Mouse (Mus musculus) G1E (cell line): ENCODE measurements at regions not wholly inside any gene's neighbourhood (a gene's known extent, or its start where the extent isn't known, plus 50 kb on each side); places are given as distances from the start of the nearest gene placed in this dataset.

Experiments used
- ATAC-seq: 2 replicates; pipeline ENCODE4 v1.8.0; 2016; ENCODE audit warnings: mild to moderate bottlenecking; ENCODE audit not compliant: insufficient number of reproducible peaks, poor library complexity, low FRiP score, severe bottlenecking; ENCODE audit errors: extremely low read depth
- DNase-seq: peaks from one replicate; pipeline ENCODE4 v3.0.0; 2012; ENCODE audit warnings: low spot score
- H3K27me3 ChIP-seq: 2 replicates; pipeline ENCODE4 v1.6.1; 2012; ENCODE audit warnings: mild to moderate bottlenecking, low read length, inconsistent platforms; ENCODE audit not compliant: insufficient read depth
- H3K36me3 ChIP-seq: replicated peaks from 2 replicates; pipeline ENCODE3; 2012; ENCODE audit warnings: mild to moderate bottlenecking, inconsistent platforms
- H3K4me1 ChIP-seq: 2 replicates; pipeline ENCODE4 v1.6.1; 2012; ENCODE audit warnings: low read depth, low read length, inconsistent platforms, mixed read lengths; ENCODE audit not compliant: insufficient read depth
- H3K4me3 ChIP-seq: 2 replicates; pipeline ENCODE4 v1.5.1; 2012; ENCODE audit warnings: low read depth, mild to moderate bottlenecking, inconsistent platforms, low read length, moderate library complexity, mixed read lengths
- H3K9me3 ChIP-seq: replicated peaks from 2 replicates; pipeline ENCODE4 v1.6.1; 2012; ENCODE audit warnings: inconsistent platforms
- CTCF ChIP-seq: IDR thresholded peaks from 2 replicates; pipeline ENCODE4 v1.5.1; 2012; ENCODE audit warnings: low read depth, low read length, inconsistent platforms, mixed read lengths
- GATA1 ChIP-seq: IDR thresholded peaks from 2 replicates; pipeline ENCODE4 v1.6.1; 2012; ENCODE audit warnings: borderline replicate concordance, low read length, inconsistent platforms, mixed read lengths
- GATA2 ChIP-seq: IDR thresholded peaks from 2 replicates; pipeline ENCODE4 v1.6.1; 2012; ENCODE audit warnings: low read depth, low read length, inconsistent platforms, borderline replicate concordance
- POLR2AphosphoS5 ChIP-seq: IDR thresholded peaks from 2 replicates; pipeline ENCODE4 v1.6.1; 2012; ENCODE audit warnings: low read depth, low read length, inconsistent platforms; ENCODE audit not compliant: insufficient replicate concordance
- TAL1 ChIP-seq: conservative IDR thresholded peaks from 2 replicates; pipeline ENCODE4 v1.6.1; 2012; ENCODE audit warnings: low read depth, low read length, inconsistent platforms, mixed read lengths

DNA sequence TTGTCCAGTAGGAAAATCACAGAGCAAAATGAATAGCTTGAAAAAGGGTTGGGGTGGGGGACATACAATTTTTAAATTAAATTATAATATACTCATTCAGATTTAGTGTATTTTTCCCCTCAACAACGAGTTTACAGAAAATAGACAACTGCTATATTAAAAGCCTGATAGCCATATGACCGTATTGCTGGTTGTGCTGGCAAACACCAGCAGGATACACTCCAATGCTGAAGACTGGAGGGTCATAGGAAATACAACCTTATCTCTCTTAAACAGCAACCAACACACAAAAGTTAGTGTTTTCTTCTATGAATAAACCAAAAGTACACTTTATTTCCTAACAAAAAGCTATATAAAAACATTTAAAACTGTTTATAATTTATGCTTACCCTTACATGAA is 206.4 kb upstream of the P2ry1 start:
- Histone ChIP-seq H3K4me3 (no peak overlapping the region), H3K9me3 (peaks cover 2% of the 10 kb centered on the region; the same call in 1 of the 2 replicates), H3K27me3 (no peaks in the 10 kb centered on the region), H3K36me3 (no peaks in the 10 kb centered on the region), H3K4me1 (peaks cover 28% of the 10 kb centered on the region)
- TF ChIP-seq GATA2, result no peak
- TF ChIP-seq GATA1, result no peak
- TF ChIP-seq POLR2AphosphoS5, result no peak
- TF ChIP-seq CTCF, result no peak
- no peak for TF ChIP-seq TAL1
- DNase-seq (no peak), ATAC-seq (no peak)

DNA sequence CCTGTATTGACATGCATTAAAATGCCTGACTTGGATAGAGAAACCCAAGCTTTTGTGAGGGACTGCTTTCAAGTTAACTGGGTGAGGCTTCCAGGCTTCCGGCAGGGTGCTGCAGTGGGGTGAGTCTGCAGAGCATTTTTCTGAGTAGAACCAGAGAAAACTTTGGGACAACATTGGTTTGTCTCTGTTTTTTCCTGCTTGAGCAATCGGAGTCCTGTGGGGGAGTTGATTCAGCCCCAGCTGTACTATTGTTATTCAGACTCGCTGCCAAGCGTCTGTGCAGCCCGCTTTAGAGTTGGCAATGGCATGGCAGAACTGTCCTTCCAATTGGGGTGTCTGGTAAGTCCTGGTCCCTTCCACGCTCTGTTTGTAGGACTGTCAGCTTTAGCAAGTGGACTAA is 204.8 kb upstream of the P2ry1 start:
- no peak for DNase-seq
- H3K36me3 ChIP-seq, result no peaks in the 10 kb centered on the region

DNA sequence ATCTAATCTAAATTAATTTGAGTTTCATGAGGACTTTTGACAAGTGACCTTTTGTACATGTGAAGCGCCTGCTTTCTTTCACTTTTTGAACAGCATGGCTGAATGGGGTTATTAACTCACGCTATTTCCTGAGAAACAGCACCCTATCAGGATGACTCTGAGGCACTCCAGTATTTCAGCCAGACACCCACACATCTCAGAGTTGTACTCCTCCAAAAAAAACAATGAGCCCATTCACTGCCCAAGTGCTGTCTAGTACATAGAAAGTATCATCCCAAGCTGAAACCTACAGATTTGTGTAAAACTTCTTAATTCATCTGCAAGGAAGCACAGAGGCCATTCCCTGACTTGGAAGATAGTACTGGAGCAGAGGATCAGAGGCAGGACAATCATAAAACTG is 204.1 kb upstream of the P2ry1 start:
- TF ChIP-seq GATA1, result no peak
- no peak for TF ChIP-seq GATA2
- TF ChIP-seq CTCF, result no peak
- no peak for TF ChIP-seq TAL1
- TF ChIP-seq POLR2AphosphoS5, result no peak

More for the DNA sequence above, 204.8 kb upstream of the P2ry1 start:
- no peak overlapping the region for H3K4me3 ChIP-seq
- TF ChIP-seq GATA2 (no peak), GATA1 (no peak), POLR2AphosphoS5 (no peak), CTCF (no peak), TAL1 (no peak)
- ATAC-seq, result no peak
- H3K27me3 ChIP-seq, result no peaks in the 10 kb centered on the region
- H3K4me1 ChIP-seq, result peaks cover 17% of the 10 kb centered on the region
- peaks cover 2% of the 10 kb centered on the region; the same call in 1 of the 2 replicates for H3K9me3 ChIP-seq

DNA sequence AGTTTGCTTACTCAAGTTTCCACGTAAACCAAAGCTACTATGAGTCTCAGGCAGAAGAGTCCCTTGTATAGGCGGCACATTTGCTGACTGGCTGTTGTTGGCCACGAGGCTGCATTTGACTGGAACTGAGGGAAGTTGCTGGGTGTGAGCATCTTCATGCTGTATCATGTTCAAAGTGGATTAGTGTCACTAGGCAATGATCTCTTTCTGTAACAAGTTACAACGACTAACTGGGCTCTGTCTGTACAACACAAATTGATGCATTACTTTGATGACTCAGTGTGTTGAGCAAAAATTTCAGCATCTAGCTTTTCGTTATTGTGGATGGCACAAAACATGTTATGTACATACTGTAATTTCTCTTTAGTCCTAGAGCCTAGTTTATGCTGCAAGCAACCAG is 203.7 kb upstream of the P2ry1 start:
- H3K36me3 ChIP-seq, result no peaks in the 10 kb centered on the region
- peaks cover 2% of the 10 kb centered on the region; the same call in 1 of the 2 replicates for H3K9me3 ChIP-seq
- ATAC-seq (no peak), DNase-seq (no peak)
- H3K4me1 ChIP-seq, result peaks cover 15% of the 10 kb centered on the region
- no peak overlapping the region for H3K4me3 ChIP-seq
- H3K27me3 ChIP-seq, result no peaks in the 10 kb centered on the region
- TF ChIP-seq CTCF, result no peak
- TF ChIP-seq GATA1, result no peak
- no peak for TF ChIP-seq GATA2
- TF ChIP-seq TAL1, result no peak
- TF ChIP-seq POLR2AphosphoS5, result no peak

More for the DNA sequence above, 204.1 kb upstream of the P2ry1 start:
- DNase-seq, result no peak
- Histone ChIP-seq H3K4me1 (peaks cover 17% of the 10 kb centered on the region), H3K36me3 (no peaks in the 10 kb centered on the region), H3K27me3 (no peaks in the 10 kb centered on the region), H3K4me3 (no peak overlapping the region), H3K9me3 (peaks cover 2% of the 10 kb centered on the region; the same call in 1 of the 2 replicates)
- no peak for ATAC-seq

DNA sequence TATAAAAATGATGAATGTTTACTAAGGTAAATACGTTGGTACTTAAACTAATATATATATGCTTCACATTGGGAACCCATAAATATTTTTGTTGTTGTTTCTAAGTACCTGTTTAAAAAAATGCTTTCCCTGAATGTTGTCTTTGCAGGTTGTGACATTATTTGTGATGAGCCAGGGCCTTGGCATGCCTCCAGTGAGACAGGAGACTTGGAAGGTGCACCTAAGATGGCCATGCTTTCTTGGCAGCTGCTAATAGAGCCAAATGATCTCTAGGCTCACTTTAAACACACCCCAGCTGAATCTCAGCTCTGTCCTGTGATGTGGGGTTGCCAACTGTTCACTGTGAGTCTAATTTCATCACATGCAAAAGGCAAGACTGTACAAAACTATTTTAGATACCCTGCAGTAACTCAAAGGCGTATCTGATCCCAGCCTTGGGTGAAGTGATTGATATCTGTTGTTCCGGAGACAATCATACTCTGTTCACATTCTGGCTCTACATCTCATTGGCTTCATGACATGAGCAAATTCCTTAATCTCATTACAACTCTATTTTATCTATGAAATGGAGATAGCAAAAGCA is 197.8 kb upstream of the P2ry1 start:
- no peak overlapping the region for H3K4me3 ChIP-seq
- no peak for DNase-seq
- no peaks in the 10 kb centered on the region for H3K27me3 ChIP-seq
- no peaks in the 10 kb centered on the region for H3K36me3 ChIP-seq
- H3K4me1 ChIP-seq, result no peaks in the 10 kb centered on the region
- no peaks in the 10 kb centered on the region for H3K9me3 ChIP-seq
- no peak for ATAC-seq
- TF ChIP-seq GATA2 (no peak), TAL1 (no peak), CTCF (no peak), GATA1 (no peak), POLR2AphosphoS5 (no peak)

DNA sequence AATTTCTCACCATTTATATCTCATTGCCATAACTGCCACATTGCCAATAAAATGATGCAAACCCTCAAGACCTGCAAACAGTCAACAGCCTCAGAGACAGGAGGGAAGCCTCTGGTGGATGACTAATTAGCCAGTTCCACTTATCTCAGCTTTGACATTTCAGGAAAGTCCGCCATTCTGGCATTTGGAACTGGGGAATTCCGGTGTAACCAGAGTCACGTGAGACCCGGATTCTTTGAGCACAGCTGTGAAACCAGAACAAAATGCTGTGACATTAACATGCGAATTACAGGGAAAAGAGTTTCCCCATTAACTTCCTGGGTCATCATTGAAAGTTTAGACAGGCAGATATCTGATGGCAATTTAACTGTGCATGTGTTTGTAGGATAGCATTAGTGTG is 190.7 kb upstream of the P2ry1 start:
- H3K9me3 ChIP-seq, result no peaks in the 10 kb centered on the region
- no peaks in the 10 kb centered on the region for H3K36me3 ChIP-seq
- H3K4me1 ChIP-seq, result peaks cover 6% of the 10 kb centered on the region; the same call in 1 of the 2 replicates
- no peaks in the 10 kb centered on the region for H3K27me3 ChIP-seq
- H3K4me3 ChIP-seq, result no peak overlapping the region
- no peak for DNase-seq
- no peak for TF ChIP-seq GATA1
- no peak for TF ChIP-seq POLR2AphosphoS5
- no peak for TF ChIP-seq CTCF
- TF ChIP-seq TAL1, result no peak
- TF ChIP-seq GATA2, result no peak
- no peak for ATAC-seq
